Comparison of ENCODE assay signal across 24 mouse cellular contexts in the genomic region with DNA sequence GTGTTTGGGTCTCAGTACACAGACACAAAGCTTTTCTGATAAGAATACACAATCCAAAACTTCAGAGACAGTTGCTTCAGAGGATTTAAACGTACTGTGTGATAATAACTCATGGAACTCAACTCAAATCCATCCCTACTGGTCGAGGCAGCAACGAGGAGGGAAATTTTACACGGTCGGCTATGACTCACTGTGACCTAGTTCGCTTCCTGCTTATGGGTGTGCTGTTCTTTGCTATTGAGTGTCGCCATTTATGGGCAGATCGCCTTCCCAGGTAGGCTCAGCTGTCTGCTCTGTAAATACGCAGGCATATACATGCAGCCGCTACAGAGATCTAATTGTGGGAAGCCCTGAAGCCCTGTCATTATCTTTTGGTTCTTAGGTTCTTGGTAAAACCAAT.
DNase-seq lines count a peak whose midpoint lies in the region; ATAC-seq and TF ChIP-seq lines count a peak whose summit lies in the region.
"Had no signal": no experiment of that assay in that cellular context is flagged by ENCODE, and none has a peak within 500 bp of the region (broad histone marks: within the 10 kb centered on the region; RNA-seq: fewer than 3 reads in every experiment).

No protein-coding gene starts in this region.

- H3K27ac ChIP-seq in left cerebral cortex, adult 2 months = no peak overlapping the region
- no peak overlapping the region for H3K27ac ChIP-seq in midbrain, embryonic 16.5 days (ENCODE audit: low read length)
- H3K27ac ChIP-seq: embryonic facial prominence, embryonic 12.5 days; hindbrain, embryonic 10.5 days; hindbrain, embryonic 13.5 days had no signal

- H3K36me3 ChIP-seq in midbrain, embryonic 16.5 days (ENCODE audit: control insufficient read depth, insufficient read depth, low read length) = no peaks in the 10 kb centered on the region
- H3K36me3 ChIP-seq: embryonic facial prominence, embryonic 12.5 days; embryonic facial prominence, embryonic 15.5 days; hindbrain, embryonic 10.5 days; hindbrain, embryonic 13.5 days had no signal

- no peaks in the 10 kb centered on the region for H3K9me3 ChIP-seq in midbrain, embryonic 16.5 days (replicated peaks; ENCODE audit: control insufficient read depth, low read length, poor library complexity, severe bottlenecking)
- H3K9me3 ChIP-seq: embryonic facial prominence, embryonic 12.5 days; embryonic facial prominence, embryonic 15.5 days; hindbrain, embryonic 10.5 days; hindbrain, embryonic 13.5 days had no signal

- no peak for ATAC-seq in midbrain, embryonic 16.5 days
- ATAC-seq: forebrain, embryonic 14.5 days; forebrain, postnatal 0 days; hindbrain, embryonic 16.5 days; intestine, postnatal 0 days had no signal

- WGBS in large intestine, adult 2 months = 46% methylated on average over 10 of the region's 10 CpGs
- WGBS in midbrain, embryonic 16.5 days = 91% methylated on average over 10 of the region's 10 CpGs

- no peak overlapping the region for H3K4me3 ChIP-seq in left cerebral cortex, adult 2 months
- H3K4me3 ChIP-seq in midbrain, embryonic 16.5 days (ENCODE audit: low read depth, low read length) = no peak overlapping the region
- H3K4me3 ChIP-seq: embryonic facial prominence, embryonic 12.5 days; embryonic facial prominence, embryonic 15.5 days; hindbrain, embryonic 10.5 days; hindbrain, embryonic 13.5 days had no signal

- intact Hi-C loops in gastrocnemius, postnatal 14 days (cut with DNase I; ENCODE audit: low total_unique reads) = no loop called here
- intact Hi-C loops in left cerebral cortex, adult 2 months (cut with DNase I) = no loop called here

- H3K4me1 ChIP-seq in midbrain, embryonic 16.5 days (ENCODE audit: control insufficient read depth, insufficient read depth, low read length) = no peaks in the 10 kb centered on the region
- H3K4me1 ChIP-seq: embryonic facial prominence, embryonic 12.5 days; hindbrain, embryonic 13.5 days had no signal

- no peak for TF ChIP-seq CTCF in left cerebral cortex, adult 2 months (IDR thresholded peaks at IDR 0.05)

- H3K9ac ChIP-seq in midbrain, embryonic 16.5 days (ENCODE audit: low read depth, low read length) = no peak overlapping the region
- H3K9ac ChIP-seq: embryonic facial prominence, embryonic 12.5 days; embryonic facial prominence, embryonic 15.5 days; forebrain, postnatal 0 days; hindbrain, embryonic 13.5 days had no signal

- DNase-seq in 416B (ENCODE audit: low read depth) = peak; percentile 50
- peak; percentile 60 for DNase-seq in CD4-positive, CD25-positive, alpha-beta regulatory T cell, adult 2 months (ENCODE audit: low read depth, low spot score)
- DNase-seq in brain, adult 2 months (ENCODE audit: low read depth, low spot score) = peak; percentile 24
- DNase-seq in large intestine, adult 2 months (ENCODE audit: low read depth, low spot score) = peak; percentile 57
- DNase-seq in gastrocnemius, postnatal 14 days = no peak
- DNase-seq in left cerebral cortex, adult 2 months (ENCODE audit: extremely low spot score in 1 of 2, low spot score in 2 of 2) = no peak
- DNase-seq: adrenal gland, adult 8-10 months; adrenal gland, postnatal 25 days; cerebellum, adult 18-20 months; cerebellum, adult 9-10 months; cerebellum, postnatal 14 days; forebrain, postnatal 0 days; gastrocnemius, postnatal 10 days; heart, adult 11 months; heart, postnatal 36 days had no signal

- no peaks in the 10 kb centered on the region for H3K27me3 ChIP-seq in midbrain, embryonic 16.5 days (ENCODE audit: control insufficient read depth, insufficient read depth, low read depth, low read length)
- H3K27me3 ChIP-seq: embryonic facial prominence, embryonic 12.5 days; embryonic facial prominence, embryonic 15.5 days had no signal

- no peak overlapping the region for H3K4me2 ChIP-seq in midbrain, embryonic 16.5 days (ENCODE audit: low read length)
- H3K4me2 ChIP-seq: embryonic facial prominence, embryonic 12.5 days; embryonic facial prominence, embryonic 15.5 days; heart, embryonic 11.5 days; hindbrain, embryonic 13.5 days had no signal

Comparison
In these comparisons a context has a peak if more than half of its experiments do, and no peak if none do; other contexts are left out.
1. DNase-seq: peak in 416B (single experiment), CD4-positive, CD25-positive, alpha-beta regulatory T cell, adult 2 months (single experiment), brain, adult 2 months (single experiment) and large intestine, adult 2 months (single experiment); none in gastrocnemius, postnatal 14 days (single experiment) and left cerebral cortex, adult 2 months (0 of 2).